Mouse (Mus musculus): ENCODE data around the gene Ttll5.

The Ttll5 gene

DNA sequence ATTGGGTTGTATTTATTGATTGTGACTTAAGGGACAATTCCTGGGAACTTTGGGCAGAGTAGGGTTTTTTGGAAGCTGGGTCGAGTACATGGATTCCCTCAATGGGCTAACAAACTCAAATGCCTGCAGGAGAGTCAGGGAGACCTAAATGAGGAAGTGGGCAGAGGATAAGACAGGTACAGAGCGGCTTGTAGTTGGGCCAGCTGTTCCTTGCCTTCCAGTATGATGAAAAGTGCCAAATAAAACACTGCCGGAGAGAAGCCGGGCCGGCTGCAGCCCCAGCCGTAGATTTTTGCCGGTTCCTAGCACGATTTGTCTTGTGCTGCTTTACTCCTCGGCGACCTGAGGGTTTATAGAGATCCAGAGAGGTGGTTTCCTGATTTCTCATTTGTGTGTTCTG lies 104.1 kb downstream of the Ttll5 start:
- no peak for DNase-seq (ENCODE audit: low spot score)

DNA sequence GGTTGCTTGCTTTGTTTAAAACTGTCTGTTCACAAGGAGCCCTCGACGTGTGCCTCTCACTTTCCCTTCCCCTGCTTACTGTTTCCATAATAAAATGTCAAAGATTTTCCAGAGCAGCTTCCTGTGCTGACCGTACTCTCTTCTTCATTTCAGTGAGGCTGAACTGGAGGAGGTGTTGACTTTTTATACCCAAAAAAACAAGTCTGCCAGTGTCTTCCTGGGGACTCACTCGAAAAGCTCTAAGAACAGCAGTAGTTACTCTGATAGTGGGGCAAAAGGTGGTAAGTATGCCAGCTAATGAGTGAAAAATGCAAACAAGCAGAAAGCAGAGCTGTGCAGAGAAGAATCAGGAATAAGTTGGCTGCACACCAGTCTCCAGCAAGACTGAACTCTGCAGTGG lies 105.3 kb downstream of the Ttll5 start:
- DNase-seq (ENCODE audit: low spot score): no peak

DNA sequence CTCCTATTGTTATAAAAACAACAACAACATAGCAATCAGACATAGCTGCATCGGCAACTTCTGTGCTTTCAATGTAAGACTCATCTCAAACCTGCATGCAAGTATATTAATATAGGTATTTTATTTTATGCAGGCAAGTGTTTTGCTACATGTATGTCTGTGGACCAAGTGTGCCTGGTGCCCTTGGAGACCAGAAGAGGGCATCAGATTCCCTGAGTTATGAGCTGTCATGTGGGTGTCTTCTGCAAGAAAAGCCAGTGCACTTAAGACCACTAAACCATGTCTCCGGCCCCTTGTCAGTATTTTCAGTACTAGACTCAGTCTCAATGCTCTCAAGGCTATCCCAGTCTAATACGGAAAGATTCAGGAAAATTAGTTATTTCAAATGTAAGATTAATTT lies 106.3 kb downstream of the Ttll5 start:
- DNase-seq (ENCODE audit: low spot score): no peak

DNA sequence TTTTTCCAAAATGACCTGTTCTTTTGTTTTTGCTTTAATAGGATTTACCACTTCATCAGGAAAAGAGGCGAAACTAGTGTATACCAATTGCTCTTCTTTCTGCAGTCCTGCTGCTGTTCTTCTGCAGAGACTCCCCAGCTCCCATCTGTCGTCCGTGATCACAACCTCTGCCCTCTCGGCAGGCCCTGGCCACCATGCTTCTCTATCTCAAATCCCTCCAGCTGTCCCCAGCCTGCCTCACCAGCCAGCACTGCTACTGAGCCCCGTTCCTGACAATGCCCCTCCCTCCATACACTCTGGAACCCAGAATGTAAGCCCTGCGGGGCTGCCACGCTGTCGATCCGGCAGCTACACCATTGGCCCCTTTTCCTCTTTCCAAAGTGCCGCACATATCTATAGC lies 108.8 kb downstream of the Ttll5 start:
- DNase-seq (ENCODE audit: low spot score): no peak

DNA sequence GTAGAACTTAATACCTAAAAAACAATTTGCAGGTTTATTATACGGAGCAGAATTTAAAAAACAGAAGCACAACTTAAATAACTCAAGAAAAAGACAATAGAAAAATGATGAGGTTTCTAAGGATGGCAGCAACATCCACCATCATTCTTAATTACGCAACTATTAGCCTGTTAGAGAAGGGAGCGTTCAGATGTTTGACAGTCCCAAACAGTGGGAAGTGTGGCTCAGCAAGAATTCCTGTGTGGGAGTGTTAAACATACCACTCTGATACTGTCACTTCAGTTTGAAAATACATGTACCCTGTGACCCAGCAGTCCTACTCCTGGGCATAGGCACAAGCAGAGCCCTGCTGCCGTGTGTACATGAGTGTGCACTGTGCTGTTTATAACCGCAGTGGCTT lies 112.9 kb downstream of the Ttll5 start:
- DNase-seq (ENCODE audit: low spot score): no peak

DNA sequence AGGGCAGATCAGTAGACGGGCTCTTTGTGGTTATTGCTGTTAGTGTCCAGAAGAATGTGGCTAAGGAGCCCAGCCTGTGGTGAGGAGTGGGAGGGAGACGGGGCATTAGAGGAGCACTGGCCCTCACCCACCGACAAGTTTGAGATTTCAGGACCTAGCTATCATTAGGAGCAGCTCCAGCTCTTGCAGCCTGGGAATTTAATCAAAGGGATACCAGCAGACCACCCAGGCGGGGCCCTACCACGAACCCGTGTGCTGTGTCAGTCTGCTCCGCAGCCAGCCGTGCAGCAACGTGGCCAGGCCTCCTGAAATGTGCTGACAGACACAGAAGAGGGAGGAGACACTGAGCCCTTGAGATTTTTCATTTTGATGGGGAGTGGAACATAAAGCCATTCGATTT lies 119.0 kb downstream of the Ttll5 start:
- DNase-seq (ENCODE audit: low spot score): no peak

DNA sequence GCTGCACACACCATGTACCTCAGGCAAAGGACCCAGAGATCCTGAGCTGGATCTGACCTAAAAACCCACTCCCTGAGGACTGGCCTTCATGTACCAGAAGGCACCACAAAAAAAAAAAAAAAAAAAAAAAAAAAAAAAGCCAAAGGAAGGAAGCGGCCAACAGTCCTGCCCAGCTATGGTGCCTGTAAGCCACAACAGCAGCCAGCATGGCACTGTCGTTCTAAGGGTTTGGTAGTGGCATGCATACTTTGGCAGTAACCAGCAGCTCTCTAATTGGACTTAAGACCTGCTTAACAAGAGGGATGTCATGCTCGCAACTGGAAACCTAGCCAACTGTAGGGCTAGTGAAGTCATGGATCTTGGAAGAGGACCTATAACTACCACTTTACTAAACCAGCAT lies 120.0 kb downstream of the Ttll5 start:
- DNase-seq (ENCODE audit: low spot score): no peak

DNA sequence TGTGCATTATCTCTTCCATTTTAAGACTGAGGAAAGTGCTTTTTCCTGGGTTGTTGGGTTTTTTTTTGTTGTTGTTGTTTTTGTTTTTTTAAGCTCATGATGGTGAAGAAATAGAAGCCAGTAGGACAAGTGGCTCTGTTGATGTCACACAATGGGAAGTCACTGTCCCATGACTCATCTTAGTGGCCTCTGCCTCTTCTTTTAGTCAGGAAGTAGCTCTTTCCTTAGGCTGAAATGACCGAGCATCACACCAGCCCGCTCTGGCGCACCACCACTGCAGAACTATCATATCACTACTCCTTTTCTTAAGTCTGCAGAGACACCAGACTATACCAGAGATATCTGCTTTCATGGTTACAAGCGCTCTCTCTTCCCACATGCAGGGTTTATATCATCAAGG lies 122.7 kb downstream of the Ttll5 start:
- no peak for DNase-seq (ENCODE audit: low spot score)

DNA sequence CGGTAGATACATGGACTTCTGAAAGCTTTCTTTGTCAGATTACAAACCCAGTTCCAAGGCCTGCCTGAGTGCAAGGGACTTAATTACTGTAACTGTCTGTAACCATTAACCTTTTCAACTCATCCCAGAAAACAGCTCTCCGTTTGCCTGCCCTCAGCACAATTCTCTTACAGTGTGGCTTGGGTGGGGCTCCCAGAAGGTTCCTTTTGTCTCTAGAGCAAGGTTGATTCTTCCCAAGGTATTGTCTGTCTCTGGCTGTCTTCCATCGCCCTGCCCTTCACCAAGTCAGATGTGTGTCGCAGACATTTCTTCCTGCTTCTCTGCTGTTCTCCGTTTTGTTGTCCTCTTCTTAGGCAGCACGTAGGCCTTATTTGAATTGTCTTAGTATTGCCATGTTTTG lies 125.2 kb downstream of the Ttll5 start:
- no peak for DNase-seq (ENCODE audit: low spot score)

DNA sequence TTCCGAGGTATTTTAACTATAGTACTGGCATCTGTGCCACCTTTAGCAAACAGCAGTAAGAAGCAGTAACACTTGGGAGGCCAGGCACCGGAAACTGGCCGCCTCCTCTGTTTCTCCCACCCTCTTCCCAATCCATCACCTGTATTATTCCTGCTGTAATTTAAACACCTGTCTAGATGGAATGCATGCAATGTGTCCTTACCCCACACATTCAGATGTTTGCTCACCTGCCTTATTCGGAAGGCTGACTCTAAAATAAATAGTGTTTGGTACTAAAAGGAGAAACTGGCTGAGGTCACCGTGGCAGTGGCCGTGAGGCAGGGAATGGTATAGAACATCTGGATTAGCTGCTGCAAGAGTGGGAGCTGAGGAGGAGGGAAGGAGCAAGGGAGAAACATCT lies 125.9 kb downstream of the Ttll5 start:
- no peak for DNase-seq (ENCODE audit: low spot score)

DNA sequence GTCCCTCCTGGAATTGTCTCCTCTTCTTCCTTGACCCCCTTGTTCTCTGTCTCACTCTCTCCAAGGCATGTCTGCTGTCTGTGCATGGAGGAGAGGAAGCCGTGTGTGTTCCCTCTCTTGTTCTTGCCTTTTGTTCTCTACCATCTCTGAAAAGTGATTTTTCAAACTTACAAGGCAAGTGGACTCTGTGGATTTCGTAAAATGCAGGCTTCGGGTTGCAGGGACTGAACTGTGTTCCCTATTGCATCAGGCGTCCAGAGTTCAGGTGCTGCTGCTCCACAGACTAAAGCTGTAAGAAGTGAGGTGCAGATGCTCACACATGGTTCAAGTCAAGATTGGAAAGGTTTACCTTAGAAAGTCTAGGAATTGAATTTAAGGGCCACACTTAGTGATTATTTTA lies 126.6 kb downstream of the Ttll5 start:
- DNase-seq (ENCODE audit: low spot score): no peak

DNA sequence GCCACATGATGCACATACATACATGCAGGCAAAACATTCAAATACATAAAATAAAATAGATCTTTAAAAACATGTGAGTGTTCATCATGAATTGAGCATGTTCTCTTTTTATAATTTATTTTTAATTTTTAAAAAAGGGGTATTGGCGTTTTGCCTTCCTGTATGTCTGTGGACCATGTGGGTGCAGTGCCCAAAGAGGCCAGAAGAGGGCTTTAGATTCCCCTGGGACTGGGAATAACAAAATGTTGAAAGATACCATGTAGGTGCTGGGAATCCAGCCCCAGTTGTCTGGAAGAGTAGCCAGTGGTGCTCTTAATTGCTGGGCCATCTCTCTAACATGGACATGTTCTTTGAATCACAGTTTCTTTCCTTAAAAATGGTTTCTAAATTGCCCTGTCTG lies 127.4 kb downstream of the Ttll5 start:
- no peak for DNase-seq (ENCODE audit: low spot score)

DNA sequence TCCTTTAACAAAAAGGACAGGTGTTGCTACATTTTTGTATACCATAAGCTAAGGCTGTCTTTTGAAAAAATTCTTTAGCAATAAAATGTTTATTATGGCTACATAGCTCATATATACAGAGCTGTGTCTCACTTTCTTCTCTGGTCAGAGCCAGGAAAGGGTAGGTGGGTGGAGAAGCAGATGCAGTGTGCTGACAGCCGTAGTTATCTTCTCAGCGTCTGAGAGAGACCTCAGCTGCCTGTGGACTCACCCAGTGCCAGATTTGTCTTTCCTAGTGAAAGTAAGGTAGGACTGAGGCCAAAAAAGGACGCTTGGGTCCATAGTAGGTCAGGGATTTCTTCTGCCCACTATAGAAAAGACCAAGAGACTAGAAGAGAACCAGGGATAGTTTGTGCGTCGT lies 127.9 kb downstream of the Ttll5 start:
- no peak for DNase-seq (ENCODE audit: low spot score)

DNA sequence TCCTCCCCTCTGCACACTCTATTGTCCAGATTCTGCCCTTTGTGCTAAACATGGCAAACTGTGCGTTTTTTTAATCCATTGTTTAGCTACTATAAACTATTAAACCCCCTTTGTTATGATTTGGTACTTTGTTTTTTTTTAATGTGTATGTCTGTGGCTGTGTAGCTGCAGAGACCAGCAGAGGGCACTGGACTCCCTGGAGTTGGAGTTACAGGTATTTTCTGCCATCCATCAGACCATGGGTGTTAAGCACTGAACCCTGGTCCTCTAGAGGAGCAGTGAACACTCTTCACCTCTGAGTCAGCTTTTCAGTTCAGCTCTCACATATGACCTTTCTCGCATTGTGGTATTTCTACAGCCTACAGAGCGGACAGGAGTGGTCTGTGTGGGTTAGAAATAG lies 129.7 kb downstream of the Ttll5 start:
- no peak for DNase-seq (ENCODE audit: low spot score)

DNA sequence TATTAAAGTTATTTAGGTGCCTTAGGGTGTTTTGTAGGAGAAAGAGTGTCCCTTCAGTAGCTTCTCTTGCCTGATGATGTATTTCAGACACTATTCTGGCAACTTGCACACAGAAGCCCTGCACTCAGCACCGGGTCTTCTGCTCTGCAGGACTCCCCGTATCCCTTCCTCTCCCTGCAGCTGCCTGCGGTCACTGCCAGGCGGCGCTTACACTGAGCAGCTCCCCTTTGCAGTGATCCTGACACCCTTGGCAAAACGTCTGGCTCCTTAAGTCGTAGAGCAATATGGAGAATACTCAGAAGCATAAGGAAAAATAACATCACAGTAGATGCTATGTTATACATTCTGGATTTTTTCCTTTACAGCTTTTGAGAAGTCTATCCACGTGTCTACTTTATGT lies 130.6 kb downstream of the Ttll5 start:
- DNase-seq (ENCODE audit: low spot score): no peak

DNA sequence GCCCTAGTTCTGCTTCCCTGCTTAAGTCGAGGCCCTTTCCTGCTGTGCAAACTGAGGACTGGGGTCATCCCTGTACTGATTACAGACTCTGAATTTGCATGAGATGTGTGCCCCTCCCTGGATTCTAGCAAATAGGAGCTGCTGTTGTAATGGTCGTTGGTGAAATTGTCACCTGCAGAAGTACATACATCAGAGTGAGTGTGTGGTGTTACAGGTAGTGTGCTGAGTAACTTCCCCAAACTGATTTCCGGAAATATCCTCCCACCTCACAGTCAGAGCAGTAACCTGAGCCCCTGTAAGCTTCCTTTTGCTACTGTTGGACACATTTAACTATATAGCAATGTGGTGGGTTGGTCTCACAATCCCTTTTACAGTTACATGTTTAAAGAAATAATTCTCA lies 131.2 kb downstream of the Ttll5 start:
- DNase-seq (ENCODE audit: low spot score): no peak

DNA sequence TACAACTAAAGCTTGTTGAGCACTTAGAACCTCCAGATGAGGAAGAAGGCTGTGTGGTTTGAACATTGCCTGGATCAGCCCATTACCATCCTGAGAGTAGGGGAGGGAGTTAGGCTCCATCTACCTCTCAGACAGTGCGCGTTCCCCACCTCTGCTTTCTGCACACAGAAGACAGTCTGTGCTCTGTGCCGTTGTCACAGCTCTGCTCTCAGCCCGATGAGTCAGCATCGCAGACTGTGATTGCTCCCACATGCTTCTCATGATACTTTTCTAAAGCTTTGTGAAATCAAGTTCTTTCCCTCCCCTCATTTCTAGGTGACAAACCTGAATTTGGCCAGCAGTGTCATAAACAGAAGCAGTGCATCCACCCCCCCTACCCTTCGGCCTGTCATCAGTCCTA lies 131.8 kb downstream of the Ttll5 start:
- DNase-seq (ENCODE audit: low spot score): no peak

DNA sequence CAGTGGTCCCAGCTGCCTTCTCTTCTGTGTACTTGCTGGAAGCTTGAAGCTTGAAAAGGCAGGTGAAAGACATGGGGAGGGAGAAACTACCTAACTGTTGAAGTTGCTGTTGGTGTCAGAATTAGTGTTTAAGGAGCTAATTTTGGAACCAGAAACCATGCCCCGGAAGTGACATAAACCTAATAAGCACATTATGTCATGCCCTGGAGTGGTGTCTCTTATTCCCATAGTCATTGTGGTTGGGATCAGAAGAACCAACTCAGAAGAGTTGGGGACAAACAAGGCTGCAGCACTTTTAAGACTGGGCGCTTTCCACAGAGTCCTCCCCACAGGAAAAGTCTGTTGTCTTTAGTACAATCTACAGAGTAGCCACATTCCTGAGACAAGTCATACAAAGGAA lies 134.0 kb downstream of the Ttll5 start:
- DNase-seq (ENCODE audit: low spot score): no peak

DNA sequence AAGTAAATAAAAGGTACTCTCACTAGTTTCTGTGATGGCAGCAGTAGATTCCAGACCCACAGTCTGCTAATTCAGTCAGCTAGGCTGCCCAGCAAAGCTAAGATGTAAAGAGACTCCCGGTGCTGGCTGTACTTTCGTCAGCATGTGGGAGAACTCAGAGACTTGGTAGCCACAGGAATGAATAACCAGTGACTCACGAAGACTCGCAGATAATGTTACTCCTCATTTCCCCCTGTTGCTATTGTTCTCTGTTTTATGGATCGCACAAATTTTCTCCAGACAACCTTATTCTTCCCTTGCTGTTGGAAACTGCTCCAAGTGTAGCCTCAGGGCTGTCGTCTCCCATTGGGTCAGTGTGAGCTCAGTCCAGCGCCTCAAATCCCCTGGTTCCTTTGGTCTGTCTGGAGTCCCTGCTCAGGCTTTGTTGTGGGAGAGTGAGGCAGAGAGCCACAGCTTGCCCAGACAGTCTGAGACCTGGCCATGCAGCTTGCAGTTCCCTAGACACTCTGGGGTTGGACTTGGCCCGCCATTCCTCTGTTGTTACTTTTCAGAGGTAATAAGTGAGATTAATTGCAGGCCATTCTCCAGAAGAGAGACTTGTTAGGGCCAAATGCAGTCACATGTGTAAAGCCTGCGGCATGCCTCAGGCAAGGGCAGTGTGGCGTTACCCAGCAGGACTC lies 135.5 kb downstream of the Ttll5 start:
- DNase-seq (ENCODE audit: low spot score): no peak

DNA sequence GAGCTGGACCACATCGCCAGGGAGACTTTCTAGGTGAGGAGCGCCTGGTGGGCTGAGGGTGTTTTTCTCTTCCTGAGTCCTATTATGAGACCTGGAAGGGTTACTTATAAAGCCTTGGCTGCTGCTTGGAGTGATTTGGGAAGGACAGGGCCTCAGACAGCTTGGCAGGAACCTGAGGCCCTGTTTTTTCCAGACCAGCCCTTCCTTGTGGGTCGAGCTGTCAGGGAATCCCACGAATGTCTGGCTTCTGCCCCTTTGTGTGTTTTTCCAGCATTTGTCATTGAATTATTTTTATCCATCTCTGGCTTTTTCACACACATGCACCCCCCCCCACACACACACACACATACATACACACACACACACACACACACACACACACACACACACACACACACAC lies 136.2 kb downstream of the Ttll5 start:
- no peak for DNase-seq (ENCODE audit: low spot score)

DNA sequence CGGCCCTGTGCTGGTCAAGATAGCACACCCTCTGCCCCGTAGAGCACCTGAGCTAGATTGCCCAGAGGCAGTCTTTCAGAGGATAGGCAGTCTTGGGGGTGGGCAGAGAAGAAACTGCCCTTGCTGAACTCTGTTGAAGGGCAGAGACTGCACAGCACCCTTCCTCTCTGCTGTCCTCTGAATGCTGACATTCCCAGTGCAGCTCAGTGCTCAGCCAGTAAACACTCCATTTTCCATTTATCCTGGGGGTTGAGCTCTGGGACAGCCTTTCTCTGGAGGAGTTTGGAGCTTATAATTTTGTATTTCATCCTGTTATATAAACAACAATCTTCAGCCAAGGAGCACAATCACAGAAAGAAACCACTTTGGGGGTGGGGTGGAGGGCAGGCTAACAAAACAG lies 138.7 kb downstream of the Ttll5 start:
- no peak for DNase-seq (ENCODE audit: low spot score)

DNA sequence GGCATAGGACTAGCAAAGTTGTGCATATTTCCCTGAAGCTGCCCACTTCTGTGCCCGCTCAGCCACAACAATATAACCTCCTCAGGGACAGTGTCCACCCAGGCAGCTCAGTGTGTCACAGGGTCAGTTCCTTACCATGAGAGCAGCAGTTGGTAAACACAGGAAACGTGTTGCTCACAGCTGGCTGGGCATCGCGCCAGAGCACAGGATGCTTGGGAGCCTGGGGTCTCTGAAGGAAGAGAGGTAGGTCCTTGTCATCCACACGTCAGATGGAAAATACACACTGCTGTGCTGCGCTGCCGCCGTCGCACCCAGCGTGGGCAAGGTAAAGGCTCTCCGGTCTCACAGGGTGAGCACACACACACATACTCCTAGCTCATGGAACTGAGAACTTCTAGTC lies 139.2 kb downstream of the Ttll5 start:
- DNase-seq (ENCODE audit: low spot score): no peak

DNA sequence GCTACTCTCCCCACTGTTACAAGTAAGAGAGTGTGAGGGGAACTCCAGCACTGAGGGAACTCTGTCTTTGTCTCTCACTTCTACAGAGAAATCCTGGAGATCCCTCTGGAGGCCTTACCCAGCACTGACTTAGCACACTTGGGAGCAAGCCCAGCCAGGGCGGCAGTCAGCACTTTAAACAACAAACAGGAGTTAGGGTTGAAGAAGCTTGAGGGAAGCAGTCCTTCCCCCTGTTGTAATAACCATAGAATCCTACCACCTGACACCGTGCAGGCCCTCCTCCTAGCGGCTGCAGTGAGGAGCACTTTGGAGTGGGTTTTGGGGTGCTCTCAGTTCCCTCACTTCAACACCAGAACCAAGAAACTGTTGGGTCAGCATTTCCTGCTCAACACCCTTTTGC lies 140.0 kb downstream of the Ttll5 start:
- no peak for DNase-seq (ENCODE audit: low spot score)

DNA sequence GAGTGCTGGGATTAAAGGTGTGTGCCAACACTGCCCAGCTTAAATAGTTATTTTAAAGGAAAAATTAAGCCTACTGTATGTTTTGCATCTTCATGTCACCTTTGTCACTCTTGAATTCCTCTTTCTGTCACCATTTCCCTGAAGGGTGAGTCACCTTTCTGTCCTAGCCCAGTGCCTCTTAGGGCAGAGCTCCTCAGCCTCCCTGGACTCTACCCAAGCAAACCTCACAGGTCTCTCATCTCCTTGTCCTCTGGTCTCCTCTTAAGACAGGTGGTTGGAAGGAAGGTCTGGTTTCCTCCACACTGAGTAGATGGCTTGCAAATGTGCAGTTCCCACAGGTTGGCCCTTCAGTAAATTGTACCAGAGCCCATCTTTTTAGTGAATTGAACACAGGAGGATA lies 143.4 kb downstream of the Ttll5 start:
- no peak for DNase-seq (ENCODE audit: low spot score)

DNA sequence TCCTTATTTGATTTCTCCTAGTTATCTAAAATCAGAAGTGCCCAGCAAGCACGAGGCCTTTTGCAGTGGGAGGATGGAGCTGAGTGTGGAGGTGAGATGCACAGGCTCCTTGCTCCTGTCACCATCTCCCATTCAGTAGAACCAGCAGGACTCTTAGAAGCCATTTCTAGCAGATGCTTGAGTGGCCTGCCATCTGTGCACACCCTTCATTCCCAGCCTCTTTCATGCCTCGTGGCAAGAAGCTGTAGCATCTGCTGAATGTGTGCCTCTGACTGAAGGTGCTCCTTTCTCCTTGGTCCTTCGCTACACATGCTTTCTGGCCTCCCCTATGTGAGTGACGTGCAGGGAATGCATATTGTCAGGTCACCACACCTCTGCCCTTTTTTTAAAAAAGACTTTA lies 143.9 kb downstream of the Ttll5 start:
- no peak for DNase-seq (ENCODE audit: low spot score)
